Mouse (Mus musculus) retina, postnatal 1 day (tissue): ENCODE results near the gene Batf2.
"Not testable (repeated sequence)": the region's sequence is repeated elsewhere in the genome, so short reads cannot be mapped to it uniquely, and the experiment has no call there.

Source experiments
- DNase-seq: peaks from one replicate; pipeline ENCODE4 v3.0.0-alpha.2; 2012

Batf2 gene

GRCm38 (mm10) chr19:6140678-6141393 lies at the start of gene Batf2:
Batf2 (plus strand) TSS chr19:6140983.
- DNase-seq: peak; percentile 98

- no peak for DNase-seq
These were observed 46.7 kb upstream of the Batf2 start, which contains the start of gene AC131692.1 for GRCm38 (mm10) chr19:6094119-6094518. AC131692.1 (plus strand) TSS chr19:6094419.

- DNase-seq: no peak
These were observed 42.9 kb upstream of the Batf2 start for GRCm38 (mm10) chr19:6097847-6098246.

GRCm38 (mm10) chr19:6101186-6101585 lies 39.6 kb upstream of the Batf2 start:
- DNase-seq: no peak

GRCm38 (mm10) chr19:6102169-6102853 lies 38.5 kb upstream of the Batf2 start:
- DNase-seq: no peak

GRCm38 (mm10) chr19:6104476-6104875 lies 36.3 kb upstream of the Batf2 start:
- no peak for DNase-seq

GRCm38 (mm10) chr19:6105586-6105985 lies 35.2 kb upstream of the Batf2 start, which contains the start of gene Naaladl1:
Naaladl1 (plus strand) TSS chr19:6105782.
- DNase-seq: no peak

GRCm38 (mm10) chr19:6113116-6113515 lies 27.7 kb upstream of the Batf2 start:
- DNase-seq: no peak

- no peak for DNase-seq
These were observed 24.5 kb upstream of the Batf2 start for GRCm38 (mm10) chr19:6116113-6116850.

- DNase-seq: no peak
These were observed 23.3 kb upstream of the Batf2 start for GRCm38 (mm10) chr19:6117346-6117985.

- peak; percentile 96 for DNase-seq
These were observed 22.7 kb upstream of the Batf2 start, which contains the start of gene Sac3d1 for GRCm38 (mm10) chr19:6117986-6118676. Sac3d1 (minus strand) TSS chr19:6118650.

- no peak for DNase-seq
These were observed 22.1 kb upstream of the Batf2 start for GRCm38 (mm10) chr19:6118677-6119185.

GRCm38 (mm10) chr19:6121761-6122160 lies 19.0 kb upstream of the Batf2 start:
- no peak for DNase-seq

GRCm38 (mm10) chr19:6123330-6123729 lies 17.5 kb upstream of the Batf2 start:
- DNase-seq: peak; percentile 61

- DNase-seq: no peak
These were observed 15.9 kb upstream of the Batf2 start for GRCm38 (mm10) chr19:6124898-6125297.

GRCm38 (mm10) chr19:6126289-6126688 lies 14.5 kb upstream of the Batf2 start:
- DNase-seq: peak; percentile 73

GRCm38 (mm10) chr19:6126789-6127580 lies 13.8 kb upstream of the Batf2 start:
- DNase-seq: no peak

GRCm38 (mm10) chr19:6127760-6128341 lies 12.9 kb upstream of the Batf2 start, which contains the start of gene Snx15:
Snx15 (minus strand) TSS chr19:6128304.
- DNase-seq: peak; percentile 97

GRCm38 (mm10) chr19:6130414-6131128 lies 10.2 kb upstream of the Batf2 start:
- DNase-seq: not testable (repeated sequence)
